Mouse (Mus musculus) CH12.LX (cell line): ENCODE results near the gene Schip1. TPM values are rescaled to one million over a fixed set of nuclear protein-coding genes. Genes with fewer than 3 reads are reported as not detected.

Source experiments
- DNase-seq: peaks from one replicate; pipeline ENCODE4 v3.0.0-alpha.2; 2013; ENCODE audit errors: extremely low read depth
- H3K27ac ChIP-seq: 2 replicates; pipeline ENCODE4 v1.5.1; 2012; ENCODE audit warnings: low read depth, mild to moderate bottlenecking, control low read depth, moderate library complexity; ENCODE audit not compliant: insufficient read depth
- H3K27me3 ChIP-seq: replicated peaks from 2 replicates; pipeline ENCODE3; 2012; ENCODE audit warnings: inconsistent platforms
- H3K36me3 ChIP-seq, 2 experiments: replicated peaks in 1 of 2; 2 replicates each; pipeline versions ENCODE3 to v1.6.1; 2012; ENCODE audit warnings: inconsistent platforms in 1 of 2, low read length in 1 of 2, mild to moderate bottlenecking in 1 of 2, mixed read lengths in 1 of 2, moderate library complexity in 1 of 2; ENCODE audit not compliant: control insufficient read depth in 1 of 2, insufficient read depth in 1 of 2
- H3K4me1 ChIP-seq, 2 experiments: 2 replicates each; pipeline ENCODE4 v1.6.1; 2012; ENCODE audit warnings: inconsistent platforms in 1 of 2, moderate library complexity in 1 of 2; ENCODE audit not compliant: insufficient read depth in 2 of 2, control insufficient read depth in 1 of 2
- H3K4me2 ChIP-seq: 2 replicates; pipeline ENCODE4 v1.6.1; 2012; ENCODE audit warnings: low read depth, mild to moderate bottlenecking, control low read depth; ENCODE audit not compliant: poor library complexity, insufficient read depth, severe bottlenecking
- H3K4me3 ChIP-seq, 3 experiments: fragments of 150-350 bp in 1 of 3; sonication (generic) in 1 of 3; replicated peaks in 1 of 3; 2 replicates each; pipeline versions ENCODE3 to v1.5.1; 2011 to 2012; ENCODE audit warnings: low read depth in 2 of 3, low read length in 2 of 3, mild to moderate bottlenecking in 2 of 3, moderate library complexity in 2 of 3, control low read depth in 1 of 3, improper control_type of control experiment in 1 of 3, inconsistent platforms in 1 of 3, mixed read lengths in 1 of 3; ENCODE audit not compliant: poor library complexity in 1 of 3
- H3K79me2 ChIP-seq: replicated peaks from 2 replicates; pipeline ENCODE4 v1.6.1; 2012; ENCODE audit warnings: mild to moderate bottlenecking, moderate library complexity; ENCODE audit not compliant: control insufficient read depth, poor library complexity, insufficient read depth, severe bottlenecking; ENCODE audit errors: extremely low read depth
- H3K9ac ChIP-seq: 2 replicates; pipeline ENCODE4 v1.6.1; 2012; ENCODE audit warnings: low read depth, mild to moderate bottlenecking, control low read depth, moderate library complexity; ENCODE audit not compliant: insufficient read depth
- H3K9me3 ChIP-seq: replicated peaks from 2 replicates; pipeline ENCODE3; 2012; ENCODE audit warnings: low read length, inconsistent platforms, mixed read lengths
- CHD1 ChIP-seq: IDR thresholded peaks from 2 replicates; pipeline ENCODE4 v1.6.1; 2012; ENCODE audit warnings: low read depth, low read length, improper control_type of control experiment, inconsistent platforms
- CHD2 ChIP-seq: IDR thresholded peaks from 2 replicates; pipeline ENCODE4 v1.6.1; 2011; ENCODE audit warnings: low read length, improper control_type of control experiment
- ELF1 ChIP-seq: IDR thresholded peaks from 2 replicates; pipeline ENCODE4 v1.6.1; 2014; ENCODE audit warnings: low read depth, mild to moderate bottlenecking, inconsistent platforms, low read length, improper control_type of control experiment
- IRF4 ChIP-seq: IDR thresholded peaks from 2 replicates; pipeline ENCODE4 v1.6.1; 2014; ENCODE audit warnings: low read depth, mild to moderate bottlenecking, inconsistent platforms, low read length, improper control_type of control experiment
- JUND ChIP-seq: conservative IDR thresholded peaks from 2 replicates; pipeline ENCODE4 v1.6.1; 2011; ENCODE audit warnings: low read depth, low read length, improper control_type of control experiment
- MAFK ChIP-seq: IDR thresholded peaks from 2 replicates; pipeline ENCODE4 v1.6.1; 2011; ENCODE audit warnings: low read length, improper control_type of control experiment; ENCODE audit not compliant: insufficient replicate concordance
- MAX ChIP-seq: IDR thresholded peaks from 2 replicates; pipeline ENCODE4 v1.6.1; 2011; ENCODE audit warnings: low read length, improper control_type of control experiment
- MEF2A ChIP-seq: IDR thresholded peaks from 2 replicates; pipeline ENCODE4 v1.6.1; 2014; ENCODE audit warnings: low read depth, mild to moderate bottlenecking, inconsistent platforms, low read length, improper control_type of control experiment, borderline replicate concordance
- MYC ChIP-seq: IDR thresholded peaks from 2 replicates; pipeline ENCODE4 v1.6.1; 2011; ENCODE audit warnings: low read depth, mild to moderate bottlenecking, improper control_type of control experiment, low read length
- NRF1 ChIP-seq: IDR thresholded peaks from 2 replicates; pipeline ENCODE4 v1.6.1; 2014; ENCODE audit warnings: low read depth, mild to moderate bottlenecking, inconsistent platforms, low read length, improper control_type of control experiment, moderate library complexity
- PAX5 ChIP-seq: IDR thresholded peaks from 2 replicates; pipeline ENCODE4 v1.6.1; 2012; ENCODE audit warnings: low read length, inconsistent platforms, mixed read lengths
- UBTF ChIP-seq: IDR thresholded peaks from 2 replicates; pipeline ENCODE4 v1.6.1; 2012; ENCODE audit warnings: low read depth, mild to moderate bottlenecking, inconsistent platforms, low read length, improper control_type of control experiment, moderate library complexity
- USF1 ChIP-seq: IDR thresholded peaks from 2 replicates; pipeline ENCODE4 v1.6.1; 2014; ENCODE audit warnings: low read depth, mild to moderate bottlenecking, inconsistent platforms, low read length, improper control_type of control experiment
- ZC3H11A ChIP-seq: IDR thresholded peaks from 2 replicates; pipeline ENCODE4 v1.6.1; 2012; ENCODE audit warnings: low read depth, mild to moderate bottlenecking, inconsistent platforms, low read length, improper control_type of control experiment
- ZKSCAN1 ChIP-seq: IDR thresholded peaks from 2 replicates; pipeline ENCODE4 v1.6.1; 2012; ENCODE audit warnings: low read depth, inconsistent platforms, low read length, improper control_type of control experiment, borderline replicate concordance
- ZMIZ1 ChIP-seq: IDR thresholded peaks from 2 replicates; pipeline ENCODE4 v1.6.1; 2012; ENCODE audit warnings: low read depth, mild to moderate bottlenecking, inconsistent platforms, low read length, improper control_type of control experiment
- dilution Hi-C: fragments of 300-500 bp; cut with MboI; formaldehyde crosslinking; loops from 2 replicates; pipeline ENCODE4 v1.14.3; 2020; ENCODE audit warnings: low sequenced_read_pairs; ENCODE audit not compliant: extremely low pct_unique_long_range_greater_than_20kb, extremely low pct_ligation_motif_present
- in situ Hi-C: fragments of 300-500 bp; cut with MboI; formaldehyde crosslinking; loops from 3 replicates; pipeline ENCODE4 v1.14.3; 2019; ENCODE audit warnings: low sequenced_read_pairs, low pct_ligation_motif_present, low pct_unique_long_range_greater_than_20kb, mixed read lengths
- polyA plus RNA-seq: library from polyadenylated mRNA; unstranded; fragments of >175 nt; gene quantifications from 2 replicates; pipeline ENCODE4 v1.2.1, GENCODE M21; 2012; ENCODE audit warnings: low read depth; ENCODE audit not compliant: insufficient read length
- total RNA-seq, 2 experiments: library from RNA; depleted of rRNA; stranded (reverse); fragments of 300-350 nt in 1 of 2; fragments of >200 nt in 1 of 2; gene quantifications; 2 replicates each; pipeline ENCODE4 v1.2.3; 2012 to 2014

Gene Schip1
- total and polyA plus RNA-seq, 3 experiments, result 0.25 to 0.36 TPM; not detected in 1

- H3K4me2 ChIP-seq, result no peak overlapping the region
- dilution Hi-C loops, result no loop called here
- no peaks in the 10 kb centered on the region for H3K79me2 ChIP-seq
- no peak overlapping the region for H3K4me3 ChIP-seq
- DNase-seq, result no peak
- H3K9me3 ChIP-seq, result peaks cover 3% of the 10 kb centered on the region
- H3K36me3 ChIP-seq, result no peaks in the 10 kb centered on the region
- in situ Hi-C loops, result loop anchor here (25.0 kb wide), 1 partner anchor 924 kb away; no protein-coding TSS in a partner anchor
- no peak overlapping the region for H3K27ac ChIP-seq
- H3K9ac ChIP-seq, result no peak overlapping the region
- no peaks in the 10 kb centered on the region for H3K27me3 ChIP-seq
- no peaks in the 10 kb centered on the region for H3K4me1 ChIP-seq
- TF ChIP-seq MEF2A (no peak), JUND (no peak), CHD1 (no peak), ZMIZ1 (no peak), ELF1 (no peak), UBTF (no peak)
These were observed 471.5 kb downstream of the Schip1 start for GRCm38 (mm10) chr3:68536071-68536470.

GRCm38 (mm10) chr3:68541688-68542087 lies 477.1 kb downstream of the Schip1 start:
- no peaks in the 10 kb centered on the region for H3K79me2 ChIP-seq
- peaks cover 2 to 12% of the 10 kb centered on the region in 2 experiments; a peak in 2 of 4 replicates for H3K4me1 ChIP-seq
- no peak overlapping the region for H3K9ac ChIP-seq
- no peak overlapping the region for H3K4me2 ChIP-seq
- H3K36me3 ChIP-seq, result no peaks in the 10 kb centered on the region
- no peak for TF ChIP-seq PAX5
- no peak for TF ChIP-seq MYC
- no peak for TF ChIP-seq UBTF
- no peak for TF ChIP-seq CHD2
- no peak for TF ChIP-seq ZC3H11A
- TF ChIP-seq MAFK, result no peak
- no peak for TF ChIP-seq MEF2A
- no peak for TF ChIP-seq ZKSCAN1
- no peak for TF ChIP-seq NRF1
- TF ChIP-seq IRF4, result no peak
- TF ChIP-seq MAX, result no peak
- TF ChIP-seq USF1, result no peak
- TF ChIP-seq CHD1, result no peak
- TF ChIP-seq, all 38 proteins: peak for 0
- dilution Hi-C loops, result no loop called here
- in situ Hi-C loops, result loop anchor here (5.0 to 25.0 kb wide), 2 partner anchors 484 to 929 kb away; no protein-coding TSS in a partner anchor
- no peak for DNase-seq
- H3K9me3 ChIP-seq, result no peaks in the 10 kb centered on the region
- H3K27me3 ChIP-seq, result no peaks in the 10 kb centered on the region
- H3K4me3 ChIP-seq, result no peak overlapping the region
- no peak overlapping the region for H3K27ac ChIP-seq
